Mouse (Mus musculus): ENCODE measurements around the gene Tmem232.
"Not testable (repeated sequence)": the region's sequence is repeated elsewhere in the genome, so short reads cannot be mapped to it uniquely, and the experiment has no call there.

Gene Tmem232

GRCm38 (mm10) chr17:65532381-65532780, 8.2 kb downstream of the Tmem232 start:
- DNase-seq (ENCODE audit: low spot score in 2 of 2) = not testable (repeated sequence)

- DNase-seq (ENCODE audit: low spot score in 2 of 2) = no peak
Measured at GRCm38 (mm10) chr17:65527529-65527928, 13.1 kb downstream of the Tmem232 start.

GRCm38 (mm10) chr17:65513517-65513916, 27.1 kb downstream of the Tmem232 start:
- DNase-seq (ENCODE audit: low spot score in 2 of 2) = no peak

GRCm38 (mm10) chr17:65484654-65485053, 55.9 kb downstream of the Tmem232 start:
- no peak for DNase-seq (ENCODE audit: low spot score in 2 of 2)

- no peak for DNase-seq (ENCODE audit: low spot score in 2 of 2)
Measured at GRCm38 (mm10) chr17:65476747-65477146, 63.8 kb downstream of the Tmem232 start.

- DNase-seq (ENCODE audit: low spot score in 2 of 2) = no peak
Measured at GRCm38 (mm10) chr17:65450818-65451217, 89.8 kb downstream of the Tmem232 start.

- DNase-seq (ENCODE audit: low spot score in 2 of 2) = not testable (repeated sequence)
Measured at GRCm38 (mm10) chr17:65437906-65438305, 102.7 kb downstream of the Tmem232 start.

- DNase-seq (ENCODE audit: low spot score in 2 of 2) = no peak
Measured at GRCm38 (mm10) chr17:65419124-65419523, 121.5 kb downstream of the Tmem232 start.

GRCm38 (mm10) chr17:65405309-65405708, 135.3 kb downstream of the Tmem232 start:
- no peak for DNase-seq (ENCODE audit: low spot score in 2 of 2)

- DNase-seq (ENCODE audit: low spot score in 2 of 2) = no peak
Measured at GRCm38 (mm10) chr17:65400914-65401313, 139.7 kb downstream of the Tmem232 start.

- DNase-seq (ENCODE audit: low spot score in 2 of 2) = no peak
Measured at GRCm38 (mm10) chr17:65384411-65384962, 156.1 kb downstream of the Tmem232 start.

- peak; percentile 88 to 91 for DNase-seq (ENCODE audit: low spot score in 2 of 2)
Measured at GRCm38 (mm10) chr17:65370034-65370780, 170.4 kb downstream of the Tmem232 start.

- DNase-seq (ENCODE audit: low spot score in 2 of 2) = no peak
Measured at GRCm38 (mm10) chr17:65365535-65366254, 174.9 kb downstream of the Tmem232 start.

- DNase-seq (ENCODE audit: low spot score in 2 of 2) = peak; percentile 16 to 65
Measured at GRCm38 (mm10) chr17:65351836-65352235, 188.7 kb downstream of the Tmem232 start.

- no peak for DNase-seq (ENCODE audit: low spot score in 2 of 2)
Measured at GRCm38 (mm10) chr17:65340016-65340415, 200.6 kb downstream of the Tmem232 start.

GRCm38 (mm10) chr17:65330759-65331158, 209.8 kb downstream of the Tmem232 start:
- DNase-seq (ENCODE audit: low spot score in 2 of 2) = no peak

GRCm38 (mm10) chr17:65325249-65325648, 215.3 kb downstream of the Tmem232 start:
- DNase-seq (ENCODE audit: low spot score in 2 of 2) = peak in 1 of 2 experiments; percentile 7

- no peak for DNase-seq (ENCODE audit: low spot score in 2 of 2)
Measured at GRCm38 (mm10) chr17:65320623-65321022, 220.0 kb downstream of the Tmem232 start.

- peak in 1 of 2 experiments; percentile 6 for DNase-seq (ENCODE audit: low spot score in 2 of 2)
Measured at GRCm38 (mm10) chr17:65299946-65300345, 240.6 kb downstream of the Tmem232 start.

- DNase-seq (ENCODE audit: low spot score in 2 of 2) = no peak
Measured at GRCm38 (mm10) chr17:65297831-65298230, 242.8 kb downstream of the Tmem232 start.

- DNase-seq (ENCODE audit: low spot score in 2 of 2) = no peak
Measured at GRCm38 (mm10) chr17:65252160-65252559, 288.4 kb downstream of the Tmem232 start.

- peak; percentile 18 to 47 for DNase-seq (ENCODE audit: low spot score in 2 of 2)
Measured at GRCm38 (mm10) chr17:65250261-65250660, 290.3 kb downstream of the Tmem232 start.

GRCm38 (mm10) chr17:65243716-65244115, 296.9 kb downstream of the Tmem232 start:
- no peak for DNase-seq (ENCODE audit: low spot score in 2 of 2)

All from right cerebral cortex, postnatal 36 days (tissue).